Mouse (Mus musculus) embryonic fibroblast, embryonic 13.5 days (primary cell): ENCODE results near the gene Mrpl18. TPM values are rescaled to one million over a fixed set of nuclear protein-coding genes. Genes with fewer than 3 reads are reported as not detected.
"Not testable (repeated sequence)": the region's sequence is repeated elsewhere in the genome, so short reads cannot be mapped to it uniquely, and the experiment has no call there.

Experiments used
- H3K27ac ChIP-seq: 2 replicates; pipeline ENCODE4 v1.5.1; 2012; ENCODE audit warnings: low read length, control low read depth, inconsistent platforms; ENCODE audit not compliant: insufficient read depth
- H3K4me1 ChIP-seq: 2 replicates; pipeline ENCODE4 v1.6.1; 2011; ENCODE audit warnings: low read length; ENCODE audit not compliant: control insufficient read depth, insufficient read depth
- H3K4me3 ChIP-seq: 2 replicates; pipeline ENCODE4 v1.5.1; 2011; ENCODE audit warnings: mild to moderate bottlenecking, control low read depth, low read length; ENCODE audit not compliant: insufficient read depth
- CTCF ChIP-seq: IDR thresholded peaks from 2 replicates; pipeline ENCODE4 v1.5.1; 2011; ENCODE audit warnings: mild to moderate bottlenecking, control low read depth, low read length, moderate library complexity, borderline replicate concordance; ENCODE audit not compliant: insufficient read depth
- POLR2A ChIP-seq: IDR thresholded peaks from 2 replicates; pipeline ENCODE4 v1.6.1; 2011; ENCODE audit warnings: low read depth, mild to moderate bottlenecking, control low read depth, low read length, moderate library complexity
- polyA plus RNA-seq: library from polyadenylated mRNA; stranded (reverse); fragments of >200 nt; gene quantifications from 2 replicates; pipeline ENCODE4 v1.2.4, GENCODE M21; 2011; ENCODE audit warnings: low read depth; ENCODE audit not compliant: missing spikeins, insufficient read length

The Mrpl18 gene
- polyA plus RNA-seq, result 36.1 and 37.7 TPM in 2 replicates

GRCm38 (mm10) chr17:12915881-12916583, at the start of gene Mrpl18:
Gene Mrpl18, minus strand, starts transcription at chr17:12916345.
- peak within 1 kb of the TSS; percentile 80 for H3K27ac ChIP-seq
- TF ChIP-seq POLR2A (peak; percentile 94), CTCF (no peak)
- H3K4me3 ChIP-seq, result peak within 1 kb of the TSS; percentile 99
- no peaks in the 10 kb centered on the region for H3K4me1 ChIP-seq

- TF ChIP-seq CTCF, result no peak
- TF ChIP-seq POLR2A, result no peak
- Histone ChIP-seq H3K27ac (peak overlapping the region; percentile 7; the same call in 1 of the 2 replicates), H3K4me3 (no peak overlapping the region), H3K4me1 (no peaks in the 10 kb centered on the region)
Observed at GRCm38 (mm10) chr17:12963476-12963875, 47.3 kb upstream of the Mrpl18 start.

DNA sequence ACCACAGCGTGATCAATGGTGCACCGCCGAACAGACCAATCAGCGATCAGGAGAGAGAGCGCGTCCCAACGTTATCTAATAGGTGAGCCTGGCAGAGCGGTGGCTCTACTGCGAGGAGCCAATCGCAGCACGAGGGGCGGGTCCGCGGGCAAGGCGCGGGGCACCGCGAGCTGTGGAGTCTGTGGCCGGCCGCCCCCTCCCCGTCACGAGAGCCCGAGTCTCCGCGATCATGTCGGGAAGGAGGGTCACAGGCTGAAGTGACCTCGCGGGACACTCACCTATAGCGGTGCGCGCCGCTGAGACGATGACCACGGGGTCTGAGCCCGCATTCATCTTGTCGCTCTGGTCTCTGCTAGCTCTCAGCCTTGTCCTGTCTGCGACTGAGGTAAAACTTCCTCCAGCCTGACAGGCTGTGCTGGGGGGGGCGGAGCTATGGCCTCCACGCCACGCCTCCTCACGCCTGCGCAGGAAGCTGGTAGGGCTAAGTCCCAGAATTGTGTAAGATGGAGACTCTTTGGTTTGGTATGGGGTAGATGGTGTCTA, 44.3 kb upstream of the Mrpl18 start, which contains the start of gene Acat2:
TSS of gene Acat2 (minus strand) at position 417 of the 543 bp plus-strand sequence.
- TF ChIP-seq CTCF (no peak), POLR2A (peak; percentile 97)
- H3K4me3 ChIP-seq, result peak within 1 kb of the TSS; percentile 67

DNA sequence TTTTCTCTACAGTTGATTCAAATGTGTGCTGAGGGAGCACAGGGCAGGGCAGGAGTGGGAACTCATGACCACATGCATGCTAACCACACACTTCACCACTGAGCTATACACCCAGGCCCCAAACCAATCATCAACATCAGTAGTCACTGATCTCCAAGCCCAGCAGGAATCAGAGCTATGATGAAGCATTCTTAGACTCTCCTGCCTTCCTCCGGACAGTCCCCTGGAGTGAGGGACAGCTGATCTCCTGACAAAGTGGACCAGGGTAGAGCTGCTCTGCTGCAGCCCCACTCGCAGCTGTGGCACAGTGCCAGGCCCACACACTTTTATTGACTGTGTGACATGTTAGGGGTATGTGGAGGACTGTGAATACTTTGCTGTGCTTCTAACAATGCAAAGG, 43.2 kb upstream of the Mrpl18 start:
- not testable (repeated sequence) for H3K27ac ChIP-seq, H3K4me1 ChIP-seq
- H3K4me3 ChIP-seq, result peak overlapping the region; percentile 23

More for the DNA sequence above, 44.3 kb upstream of the Mrpl18 start, which contains the start of gene Acat2:
- H3K4me1 ChIP-seq, result no peaks in the 10 kb centered on the region
- peak within 1 kb of the TSS; percentile 24; the same call in 1 of the 2 replicates for H3K27ac ChIP-seq

DNA sequence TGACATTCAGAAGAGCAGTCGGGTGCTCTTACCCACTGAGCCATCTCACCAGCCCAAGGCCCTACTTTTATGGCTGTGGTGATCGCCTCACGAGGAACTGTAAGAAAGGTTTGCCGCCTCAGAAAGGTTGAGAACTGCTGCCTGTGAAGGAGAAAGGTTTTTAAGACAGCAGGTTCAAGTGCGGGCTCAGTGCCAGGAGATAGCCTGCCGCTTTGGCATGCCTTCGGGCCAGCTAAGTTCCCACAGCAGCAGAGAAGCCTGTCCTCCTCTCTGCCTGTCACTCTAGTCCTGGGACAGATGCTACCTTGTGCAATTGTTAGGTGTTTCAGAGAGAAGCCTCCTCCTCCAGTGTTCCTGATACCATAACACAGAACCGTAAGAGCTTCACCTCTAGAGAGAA, 40.5 kb upstream of the Mrpl18 start:
- H3K27ac ChIP-seq, result no peak overlapping the region
- TF ChIP-seq CTCF (no peak), POLR2A (no peak)
- no peak overlapping the region for H3K4me3 ChIP-seq
- no peaks in the 10 kb centered on the region for H3K4me1 ChIP-seq

DNA sequence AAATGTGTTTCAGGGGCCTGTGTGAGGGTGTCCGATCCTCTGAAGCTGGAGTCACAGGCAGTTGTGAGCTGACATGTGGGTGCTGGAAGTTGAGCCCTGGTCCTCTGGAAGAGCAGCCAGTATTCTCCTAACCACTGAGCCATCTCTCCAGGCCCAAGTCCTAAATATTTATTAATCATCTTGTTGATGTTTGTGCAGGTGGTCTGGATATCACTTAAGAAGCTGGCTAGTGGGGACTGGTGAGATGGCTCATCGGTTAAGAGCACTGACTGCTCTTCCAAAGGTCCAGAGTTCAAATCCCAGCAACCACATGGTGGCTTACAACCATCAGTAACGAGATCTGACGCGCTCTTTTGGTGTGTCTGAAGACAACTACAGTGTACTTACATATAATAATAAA, 33.5 kb upstream of the Mrpl18 start:
- Histone ChIP-seq H3K27ac (no peak overlapping the region), H3K4me3 (no peak overlapping the region), H3K4me1 (no peaks in the 10 kb centered on the region)
- TF ChIP-seq POLR2A (no peak), CTCF (no peak)

- Histone ChIP-seq H3K4me1 (no peaks in the 10 kb centered on the region), H3K27ac (no peak overlapping the region), H3K4me3 (no peak overlapping the region)
- TF ChIP-seq CTCF, result no peak
- TF ChIP-seq POLR2A, result no peak
Observed at GRCm38 (mm10) chr17:12942459-12943162, 26.5 kb upstream of the Mrpl18 start.

- Histone ChIP-seq H3K4me1 (no peaks in the 10 kb centered on the region), H3K27ac (no peak overlapping the region), H3K4me3 (no peak overlapping the region)
- no peak for TF ChIP-seq CTCF
- no peak for TF ChIP-seq POLR2A
Observed at GRCm38 (mm10) chr17:12941543-12942260, 25.6 kb upstream of the Mrpl18 start.

DNA sequence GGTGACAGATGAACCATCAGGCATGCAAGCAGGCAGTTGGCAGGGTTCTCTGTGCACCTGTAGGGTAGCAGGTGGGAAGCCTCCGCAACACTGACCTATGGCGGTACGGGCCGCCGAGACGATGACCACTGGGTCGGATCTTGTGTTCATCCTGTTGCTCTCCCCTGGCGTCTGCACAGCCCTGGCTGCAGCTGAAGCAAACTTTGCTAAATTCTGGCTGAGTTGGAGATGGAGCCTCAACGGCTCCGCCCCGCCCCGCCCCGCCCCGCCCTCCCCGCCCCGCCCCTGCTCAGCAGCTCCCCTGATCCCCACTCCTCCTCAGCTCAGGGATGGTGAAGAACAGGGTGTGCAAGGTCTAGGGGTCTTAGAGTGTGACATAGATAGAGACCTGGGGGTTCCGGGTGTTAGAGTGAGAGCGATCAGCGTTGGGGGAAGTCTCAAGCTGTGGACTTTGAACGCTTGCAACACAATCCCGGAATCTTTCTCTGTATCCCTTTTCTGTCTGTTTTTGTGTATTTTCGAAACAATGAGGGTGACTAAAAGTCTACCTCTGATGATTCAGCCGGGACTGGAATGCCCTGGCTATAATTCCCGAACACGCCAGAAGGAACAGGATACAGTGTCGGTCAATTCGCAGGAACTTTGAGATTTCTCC, 24.1 kb upstream of the Mrpl18 start, which contains the start of gene Acat3:
TSS of gene Acat3 (minus strand) at position 450 of the 655 bp plus-strand sequence.
- peak within 1 kb of the TSS; percentile 72 for H3K27ac ChIP-seq
- TF ChIP-seq CTCF (no peak), POLR2A (peak; percentile 58)
- H3K4me3 ChIP-seq, result peak within 1 kb of the TSS; percentile 23
- no peaks in the 10 kb centered on the region for H3K4me1 ChIP-seq

- H3K4me3 ChIP-seq, H3K27ac ChIP-seq, H3K4me1 ChIP-seq: not testable (repeated sequence)
Observed at GRCm38 (mm10) chr17:12939377-12940148, 23.4 kb upstream of the Mrpl18 start.
